Mouse (Mus musculus): ENCODE measurements around the gene Gfpt1.

DNA sequence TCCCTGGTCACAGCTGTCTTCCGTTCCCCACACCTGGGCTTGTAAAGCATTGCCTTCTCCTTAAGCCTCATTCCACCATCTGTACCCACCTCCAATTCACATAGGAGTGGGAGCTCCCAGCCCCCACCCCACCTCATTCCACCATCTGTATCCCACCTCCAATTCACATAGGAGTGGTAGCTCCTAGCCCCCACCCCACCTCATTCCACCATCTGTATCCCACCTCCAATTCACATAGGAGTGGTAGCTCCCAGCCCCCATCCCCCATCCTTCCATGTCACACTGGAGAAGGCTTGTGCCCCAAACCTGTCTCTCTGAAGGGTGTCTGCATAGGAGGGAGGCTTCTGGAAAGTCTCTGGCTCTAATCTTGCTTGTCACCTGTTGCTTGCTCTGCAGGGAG lies 60.7 kb downstream of the Gfpt1 start:
- TF ChIP-seq CTCF (IDR thresholded peaks at IDR 0.05; ENCODE audit: borderline replicate concordance, insufficient read depth, low read length) (no peak), POLR2A (IDR thresholded peaks at IDR 0.05; ENCODE audit: low read depth, low read length) (no peak)
